28 mouse cellular contexts compared by ENCODE assay signal in the genomic region with DNA sequence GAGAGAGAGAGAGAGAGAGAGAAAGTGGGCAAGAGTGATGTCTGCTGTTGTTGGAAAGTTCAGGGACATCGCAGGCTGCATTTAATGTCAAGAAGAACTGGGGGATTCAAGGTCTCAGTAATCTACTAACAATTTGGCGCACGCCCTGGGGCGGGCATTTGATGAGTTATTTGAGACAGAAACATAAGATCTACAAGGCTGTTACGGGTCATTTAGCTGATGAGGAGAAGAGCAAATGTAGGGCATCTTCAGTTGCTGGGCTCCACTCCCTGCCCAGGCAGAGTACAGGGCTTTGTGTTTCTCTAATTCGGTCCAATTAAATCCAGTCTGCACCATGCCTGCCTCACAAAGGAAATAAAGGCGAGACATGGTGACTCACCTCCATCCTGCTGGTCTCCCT. TPM values are rescaled to one million over a fixed set of nuclear protein-coding genes. Genes with fewer than 3 reads are reported as not detected.
DNase-seq lines count a peak whose midpoint lies in the region; ATAC-seq and TF ChIP-seq lines count a peak whose summit lies in the region.
"Had no signal": no experiment of that assay in that cellular context is flagged by ENCODE, and none has a peak within 500 bp of the region (broad histone marks: within the 10 kb centered on the region; RNA-seq: fewer than 3 reads in every experiment).

No protein-coding gene starts in this region.

- peak; percentile 49 for DNase-seq in adrenal gland, postnatal 14 days
- no peak for DNase-seq in adrenal gland, adult 8-10 months
- DNase-seq in testis, postnatal 10 days (ENCODE audit: low spot score) = no peak
- peak; percentile 93 for DNase-seq in Muller cell, postnatal 12 days (ENCODE audit: inconsistent ontology term)
- DNase-seq in retina, postnatal 1 day = peak; percentile 81
- DNase-seq in left cerebral cortex, postnatal 36 days (ENCODE audit: low spot score in 2 of 2) = no peak
- DNase-seq: cerebellum, adult 11 months; cerebellum, adult 2 months; cerebellum, adult 9-11 months; cerebellum, postnatal 25 days; forebrain, postnatal 0 days; gastrocnemius, adult 2 months; gastrocnemius, postnatal 14 days; heart, adult 11 months; heart, postnatal 10 days; heart, postnatal 36 days had no signal

- H3K27me3 ChIP-seq in testis, adult 2 months (ENCODE audit: control insufficient read depth, insufficient read depth, low read length) = no peaks in the 10 kb centered on the region
- peaks cover 23% of the 10 kb centered on the region for H3K27me3 ChIP-seq in heart, embryonic 11.5 days (ENCODE audit: control insufficient read depth, insufficient read depth, low read length)
- H3K27me3 ChIP-seq: embryonic facial prominence, embryonic 12.5 days; embryonic facial prominence, embryonic 15.5 days had no signal

- no peaks in the 10 kb centered on the region for H3K36me3 ChIP-seq in testis, adult 2 months (ENCODE audit: control insufficient read depth, insufficient read depth, low read length)
- H3K36me3 ChIP-seq in heart, embryonic 11.5 days (ENCODE audit: control insufficient read depth, insufficient read depth, low read length) = no peaks in the 10 kb centered on the region
- H3K36me3 ChIP-seq: embryonic facial prominence, embryonic 12.5 days; embryonic facial prominence, embryonic 15.5 days; heart, embryonic 15.5 days had no signal

- H3K4me2 ChIP-seq in heart, embryonic 11.5 days = no peak overlapping the region
- H3K4me2 ChIP-seq: embryonic facial prominence, embryonic 12.5 days; embryonic facial prominence, embryonic 15.5 days; heart, embryonic 12.5 days; heart, embryonic 15.5 days; hindbrain, embryonic 14.5 days had no signal

- 81% methylated on average over 7 of the region's 7 CpGs for WGBS in heart, embryonic 11.5 days (ENCODE audit: insufficient replicate concordance)

- H3K9me3 ChIP-seq in heart, embryonic 11.5 days (replicated peaks; ENCODE audit: control insufficient read depth, low read length) = no peaks in the 10 kb centered on the region
- H3K9me3 ChIP-seq: embryonic facial prominence, embryonic 12.5 days; embryonic facial prominence, embryonic 15.5 days; heart, embryonic 12.5 days; heart, embryonic 15.5 days; hindbrain, embryonic 10.5 days had no signal

- H3K9ac ChIP-seq in heart, embryonic 11.5 days (ENCODE audit: low read depth, low read length) = no peak overlapping the region
- H3K9ac ChIP-seq: embryonic facial prominence, embryonic 12.5 days; embryonic facial prominence, embryonic 15.5 days; forebrain, postnatal 0 days; heart, embryonic 12.5 days; heart, embryonic 15.5 days; hindbrain, embryonic 14.5 days had no signal

- H3K27ac ChIP-seq in testis, adult 2 months (ENCODE audit: control insufficient read depth, insufficient read depth, low read depth, low read length) = peak overlapping the region; percentile 57; the same call in 1 of the 2 replicates
- no peak overlapping the region for H3K27ac ChIP-seq in heart, embryonic 11.5 days (ENCODE audit: low read depth, low read length)
- H3K27ac ChIP-seq: embryonic facial prominence, embryonic 12.5 days; embryonic facial prominence, embryonic 15.5 days; heart, embryonic 15.5 days; hindbrain, embryonic 10.5 days; hindbrain, embryonic 14.5 days; hindbrain, postnatal 0 days had no signal

- TF ChIP-seq CTCF in testis, adult 2 months (IDR thresholded peaks at IDR 0.05; ENCODE audit: control insufficient read depth, insufficient read depth, insufficient replicate concordance, low read depth, low read length) = no peak

- no peak overlapping the region for H3K4me3 ChIP-seq in testis, adult 2 months (ENCODE audit: control insufficient read depth, low read depth, low read length)
- H3K4me3 ChIP-seq in heart, embryonic 11.5 days (ENCODE audit: low read depth, low read length) = no peak overlapping the region
- H3K4me3 ChIP-seq: embryonic facial prominence, embryonic 12.5 days; embryonic facial prominence, embryonic 15.5 days; gastrocnemius, adult 2 months; heart, embryonic 12.5 days; heart, embryonic 15.5 days; hindbrain, embryonic 10.5 days had no signal

- H3K4me1 ChIP-seq in testis, adult 2 months (ENCODE audit: control insufficient read depth, insufficient read depth, low read length) = peaks cover 3% of the 10 kb centered on the region
- peaks cover 19% of the 10 kb centered on the region for H3K4me1 ChIP-seq in heart, embryonic 11.5 days (ENCODE audit: control insufficient read depth, insufficient read depth, low read length)

- TF ChIP-seq POLR2A in testis, adult 2 months (IDR thresholded peaks at IDR 0.05; ENCODE audit: control insufficient read depth, low read depth, low read length) = no peak

- ATAC-seq in heart, embryonic 11.5 days (replicated peaks; ENCODE audit: insufficient number of reproducible peaks, low FRiP score, low TSS enrichment) = no peak
- ATAC-seq: forebrain, embryonic 14.5 days; forebrain, postnatal 0 days; hindbrain, postnatal 0 days; inflammation-experienced regulatory T-cells, adult 6 months; intestine, postnatal 0 days had no signal

- intact Hi-C loops in left cerebral cortex, postnatal 36 days (cut with DNase I) = no loop called here

RNA-seq across cellular contexts. Expression of a gene that starts 19.9 kb away (rescaled TPM):
- total RNA-seq in adrenal gland, postnatal 14 days (2021) = 42.8 and 43.6 TPM in 2 replicates
- 10 to 100 TPM; 36.7 to 55.6 (median 44.3) TPM for total RNA-seq in adrenal gland, adult 8-10 months (2022)
- polyA plus RNA-seq in testis, adult 2 months (2012; rRNA removed) = 3.6 and 4.2 TPM in 2 replicates
- 10 to 100 TPM; 15.5 to 17.3 TPM for total RNA-seq in left cerebral cortex, postnatal 36 days (2021)
- polyA plus RNA-seq in heart, embryonic 11.5 days (2014; fragmentation: Nextera tagmentation; extraction: Ambion mirVana) = 16.3 and 18.5 TPM in 2 replicates

Comparison
In these comparisons a context has a peak if more than half of its experiments do, and no peak if none do; other contexts are left out.
1. DNase-seq: peak in adrenal gland, postnatal 14 days (single experiment), Muller cell, postnatal 12 days (single experiment) and retina, postnatal 1 day (single experiment); none in adrenal gland, adult 8-10 months (single experiment), testis, postnatal 10 days (single experiment) and left cerebral cortex, postnatal 36 days (0 of 2).